Mouse (Mus musculus): ENCODE data around the gene Trp73. TPM values are rescaled to one million over a fixed set of nuclear protein-coding genes. Genes with fewer than 3 reads are reported as not detected.

The Trp73 gene
- polyA plus RNA-seq, 2 experiments = 2.2 to 2.6 TPM

GRCm38 (mm10) chr4:154019571-154019970 is 120.4 kb downstream of the Trp73 start:
- no peaks in the 10 kb centered on the region for H3K9me3 ChIP-seq (ENCODE audit: control insufficient read depth, low read length)
- no peak for TF ChIP-seq POLR2A (IDR thresholded peaks at IDR 0.05; ENCODE audit: borderline replicate concordance, extremely low read depth, insufficient read depth, insufficient read length)
- H3K4me3 ChIP-seq (replicated peaks; ENCODE audit: low read length) = no peak overlapping the region
- no peak overlapping the region for H3K4me2 ChIP-seq (replicated peaks; ENCODE audit: low read depth, low read length, severe bottlenecking)
- peaks cover 10% of the 10 kb centered on the region; the same call in 1 of the 2 replicates for H3K27me3 ChIP-seq (ENCODE audit: control insufficient read depth, insufficient read depth, low read length)
- ATAC-seq (ENCODE audit: low FRiP score, low read depth) (no peak), DNase-seq (ENCODE audit: low spot score) (no peak)
- WGBS = 81% methylated on average over 7 of the region's 7 CpGs
- H3K4me1 ChIP-seq (ENCODE audit: control insufficient read depth, insufficient read depth, low read length) = no peaks in the 10 kb centered on the region
- peaks cover 68% of the 10 kb centered on the region for H3K36me3 ChIP-seq (ENCODE audit: control insufficient read depth, insufficient read depth, low read length)
- no peak overlapping the region for H3K27ac ChIP-seq (replicated peaks; ENCODE audit: low read depth, low read length)
- no peak overlapping the region for H3K9ac ChIP-seq (ENCODE audit: low read depth, low read length, severe bottlenecking)

- 89% methylated on average over 11 of the region's 11 CpGs for WGBS
- Histone ChIP-seq H3K27ac (replicated peaks; ENCODE audit: low read depth, low read length) (no peak overlapping the region), H3K9me3 (ENCODE audit: control insufficient read depth, low read length) (no peaks in the 10 kb centered on the region), H3K4me3 (replicated peaks; ENCODE audit: low read length) (no peak overlapping the region), H3K27me3 (ENCODE audit: control insufficient read depth, insufficient read depth, low read length) (no peaks in the 10 kb centered on the region), H3K36me3 (ENCODE audit: control insufficient read depth, insufficient read depth, low read length) (peaks cover 47% of the 10 kb centered on the region), H3K4me2 (replicated peaks; ENCODE audit: low read depth, low read length, severe bottlenecking) (no peak overlapping the region), H3K9ac (ENCODE audit: low read depth, low read length, severe bottlenecking) (no peak overlapping the region), H3K4me1 (ENCODE audit: control insufficient read depth, insufficient read depth, low read length) (peaks cover 8% of the 10 kb centered on the region)
- ATAC-seq (ENCODE audit: low FRiP score, low read depth) (no peak), DNase-seq (ENCODE audit: low spot score) (no peak)
- no peak for TF ChIP-seq POLR2A (IDR thresholded peaks at IDR 0.05; ENCODE audit: borderline replicate concordance, extremely low read depth, insufficient read depth, insufficient read length)
Observed at GRCm38 (mm10) chr4:154015476-154015875, 124.5 kb downstream of the Trp73 start.

- peaks cover 19% of the 10 kb centered on the region for H3K36me3 ChIP-seq (ENCODE audit: control insufficient read depth, insufficient read depth, low read length)
- H3K9ac ChIP-seq (ENCODE audit: low read depth, low read length, severe bottlenecking) = peak overlapping the region; percentile 93
- TF ChIP-seq POLR2A (IDR thresholded peaks at IDR 0.05; ENCODE audit: borderline replicate concordance, extremely low read depth, insufficient read depth, insufficient read length) = no peak
- H3K4me3 ChIP-seq (replicated peaks; ENCODE audit: low read length) = peak overlapping the region; percentile 98
- 3% methylated on average over 34 of the region's 55 CpGs for WGBS
- H3K27ac ChIP-seq (replicated peaks; ENCODE audit: low read depth, low read length) = peak overlapping the region; percentile 58; the same call in 1 of the 2 replicates
- no peaks in the 10 kb centered on the region for H3K27me3 ChIP-seq (ENCODE audit: control insufficient read depth, insufficient read depth, low read length)
- H3K9me3 ChIP-seq (ENCODE audit: control insufficient read depth, low read length) = no peaks in the 10 kb centered on the region
- DNase-seq (ENCODE audit: low spot score) (no peak), ATAC-seq (ENCODE audit: low FRiP score, low read depth) (no peak)
- peak overlapping the region; percentile 95 for H3K4me2 ChIP-seq (replicated peaks; ENCODE audit: low read depth, low read length, severe bottlenecking)
- H3K4me1 ChIP-seq (ENCODE audit: control insufficient read depth, insufficient read depth, low read length) = peaks cover 8% of the 10 kb centered on the region
Observed at GRCm38 (mm10) chr4:154012132-154012882, 127.7 kb downstream of the Trp73 start.

GRCm38 (mm10) chr4:154011646-154012089 is 128.3 kb downstream of the Trp73 start, which contains the start of gene Lrrc47:
Lrrc47 (plus strand) TSS chr4:154011731.
- Histone ChIP-seq H3K36me3 (ENCODE audit: control insufficient read depth, insufficient read depth, low read length) (peaks cover 18% of the 10 kb centered on the region), H3K4me3 (replicated peaks; ENCODE audit: low read length) (peak within 1 kb of the TSS; percentile 98), H3K4me1 (ENCODE audit: control insufficient read depth, insufficient read depth, low read length) (peaks cover 8% of the 10 kb centered on the region), H3K27ac (replicated peaks; ENCODE audit: low read depth, low read length) (peak within 1 kb of the TSS; percentile 58; the same call in 1 of the 2 replicates), H3K9ac (ENCODE audit: low read depth, low read length, severe bottlenecking) (peak within 1 kb of the TSS; percentile 93), H3K9me3 (ENCODE audit: control insufficient read depth, low read length) (no peaks in the 10 kb centered on the region), H3K27me3 (ENCODE audit: control insufficient read depth, insufficient read depth, low read length) (no peaks in the 10 kb centered on the region), H3K4me2 (replicated peaks; ENCODE audit: low read depth, low read length, severe bottlenecking) (peak within 1 kb of the TSS; percentile 95)
- peak; percentile 39; the same call in 1 of the 2 replicates for TF ChIP-seq POLR2A (IDR thresholded peaks at IDR 0.05; ENCODE audit: borderline replicate concordance, extremely low read depth, insufficient read depth, insufficient read length)
- DNase-seq (ENCODE audit: low spot score) (peak; percentile 81), ATAC-seq (ENCODE audit: low FRiP score, low read depth) (peak; percentile 92)
- 0% methylated on average over 23 of the region's 59 CpGs for WGBS

DNA sequence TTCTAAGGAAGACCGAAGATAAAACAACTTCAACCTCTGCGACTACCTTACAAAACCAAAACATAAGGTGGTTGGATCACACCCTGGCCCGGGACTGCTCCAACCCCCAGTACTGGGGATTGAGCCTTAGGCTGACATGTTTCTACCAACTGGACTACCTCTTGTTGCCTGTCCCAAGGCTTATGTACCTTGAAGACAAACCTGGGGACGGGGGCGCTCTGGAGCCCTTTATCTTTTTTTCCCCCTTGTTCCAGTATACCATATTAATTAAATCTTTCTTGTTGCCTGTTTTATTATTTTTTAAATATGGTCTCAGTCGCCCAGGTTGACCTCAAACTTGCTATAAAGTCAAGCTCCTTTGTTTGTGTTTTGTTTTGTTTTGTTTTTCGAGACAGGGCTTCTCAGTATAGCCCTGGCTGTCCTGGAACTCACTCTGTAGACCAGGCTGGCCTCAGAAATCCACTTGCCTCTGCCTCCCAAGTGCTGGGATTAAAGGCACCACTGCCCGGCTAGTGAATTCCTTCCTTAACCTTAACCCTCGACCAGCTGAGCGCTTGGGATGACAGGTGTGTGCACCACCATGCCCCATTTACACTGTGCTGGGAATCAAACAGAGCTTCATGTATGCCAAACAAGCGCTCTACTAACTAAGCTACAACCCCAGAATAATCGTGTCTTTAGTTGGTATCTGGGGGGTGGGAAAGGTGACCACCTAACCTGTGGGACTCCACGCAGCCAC is 128.9 kb downstream of the Trp73 start:
- 30% methylated on average over 13 of the region's 13 CpGs for WGBS
- TF ChIP-seq POLR2A (IDR thresholded peaks at IDR 0.05; ENCODE audit: borderline replicate concordance, extremely low read depth, insufficient read depth, insufficient read length) = no peak
- Histone ChIP-seq H3K27me3 (ENCODE audit: control insufficient read depth, insufficient read depth, low read length) (no peaks in the 10 kb centered on the region), H3K27ac (replicated peaks; ENCODE audit: low read depth, low read length) (no peak overlapping the region), H3K4me2 (replicated peaks; ENCODE audit: low read depth, low read length, severe bottlenecking) (peak overlapping the region; percentile 95), H3K36me3 (ENCODE audit: control insufficient read depth, insufficient read depth, low read length) (peaks cover 18% of the 10 kb centered on the region), H3K9ac (ENCODE audit: low read depth, low read length, severe bottlenecking) (peak overlapping the region; percentile 93), H3K4me1 (ENCODE audit: control insufficient read depth, insufficient read depth, low read length) (peaks cover 8% of the 10 kb centered on the region), H3K9me3 (ENCODE audit: control insufficient read depth, low read length) (no peaks in the 10 kb centered on the region), H3K4me3 (replicated peaks; ENCODE audit: low read length) (peak overlapping the region; percentile 98)
- ATAC-seq (ENCODE audit: low FRiP score, low read depth) (peak; percentile 41), DNase-seq (ENCODE audit: low spot score) (no peak)
